20 mouse cellular contexts compared by ENCODE assay signal in the genomic region with DNA sequence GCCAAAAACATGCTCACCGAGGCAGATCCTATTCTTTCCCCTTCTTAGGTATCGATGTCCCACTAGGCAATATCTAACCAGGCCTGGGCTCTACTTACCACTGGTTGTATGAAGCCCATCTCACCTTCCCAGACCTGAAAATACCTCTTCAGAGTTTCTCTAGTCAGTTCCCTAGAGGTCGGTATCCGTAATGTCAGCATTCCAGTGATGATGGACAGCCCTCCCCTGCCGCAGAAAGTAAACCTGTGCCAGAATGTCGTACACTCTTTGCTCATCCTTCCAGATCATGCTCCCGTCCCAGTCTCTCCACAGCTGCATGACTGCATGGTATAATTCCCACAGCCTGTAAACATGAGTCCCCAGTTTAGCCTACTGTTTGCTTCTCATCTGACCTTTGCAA.
"Had no signal": no experiment of that assay in that cellular context is flagged by ENCODE, and none has a peak within 500 bp of the region (broad histone marks: within the 10 kb centered on the region; RNA-seq: fewer than 3 reads in every experiment).

No protein-coding gene starts in this region.

- ATAC-seq: lung, postnatal 0 days; midbrain, embryonic 16.5 days had no signal

- H3K27ac ChIP-seq: lung, embryonic 15.5 days; midbrain, embryonic 10.5 days; midbrain, embryonic 12.5 days; neural tube, embryonic 13.5 days; neural tube, embryonic 15.5 days had no signal

- DNase-seq: lung, adult 2 months; lung, postnatal 14 days; lung, postnatal 36 days; midbrain, embryonic 14.5 days; retina, postnatal 1 day; right cerebral cortex, adult 18-20 months; right cerebral cortex, postnatal 25 days; right cerebral cortex, postnatal 4 days; spleen, adult 18-20 months; thymus, adult 18-20 months; thymus, postnatal 14 days; thymus, postnatal 36 days had no signal

- H3K9me3 ChIP-seq: lung, embryonic 15.5 days; midbrain, embryonic 10.5 days; midbrain, embryonic 12.5 days; neural tube, embryonic 13.5 days; neural tube, embryonic 15.5 days had no signal

- H3K36me3 ChIP-seq: lung, embryonic 15.5 days; midbrain, embryonic 10.5 days; midbrain, embryonic 12.5 days; neural tube, embryonic 13.5 days; neural tube, embryonic 15.5 days had no signal

- H3K27me3 ChIP-seq: lung, embryonic 15.5 days; midbrain, embryonic 12.5 days; neural tube, embryonic 13.5 days; neural tube, embryonic 15.5 days had no signal

- H3K9ac ChIP-seq: lung, embryonic 15.5 days; midbrain, embryonic 12.5 days; neural tube, embryonic 13.5 days; neural tube, embryonic 15.5 days had no signal

- H3K4me3 ChIP-seq: lung, embryonic 15.5 days; midbrain, embryonic 10.5 days; midbrain, embryonic 12.5 days; myocyte; neural tube, embryonic 13.5 days; neural tube, embryonic 15.5 days had no signal

- H3K4me1 ChIP-seq: lung, embryonic 15.5 days; midbrain, embryonic 10.5 days; midbrain, embryonic 12.5 days; neural tube, embryonic 13.5 days; neural tube, embryonic 15.5 days had no signal
